Comparison of ENCODE assay signal across 11 mouse cellular contexts in genomic region chr16:52383456-52384185, GRCm38 (mm10).
DNase-seq lines count a peak whose midpoint lies in the region; ATAC-seq and TF ChIP-seq lines count a peak whose summit lies in the region.
"Had no signal": no experiment of that assay in that cellular context is flagged by ENCODE, and none has a peak within 500 bp of the region (broad histone marks: within the 10 kb centered on the region; RNA-seq: fewer than 3 reads in every experiment).

No protein-coding gene starts in this region.

- no peak overlapping the region for H3K4me2 ChIP-seq in kidney, embryonic 14.5 days (replicated peaks; ENCODE audit: low read depth, low read length)
- H3K4me2 ChIP-seq in hindbrain, postnatal 0 days (ENCODE audit: low read depth, low read length): peak overlapping the region; percentile 24
- H3K4me2 ChIP-seq in stomach, postnatal 0 days (replicated peaks; ENCODE audit: low read depth): no peak overlapping the region
- H3K4me2 ChIP-seq: stomach, embryonic 15.5 days had no signal

- no peak for TF ChIP-seq CTCF in hindbrain, postnatal 0 days (IDR thresholded peaks at IDR 0.05; ENCODE audit: low read depth)
- TF ChIP-seq CTCF in stomach, postnatal 0 days (IDR thresholded peaks at IDR 0.05; ENCODE audit: low read depth): no peak

- ATAC-seq in kidney, embryonic 14.5 days (ENCODE audit: low FRiP score, low TSS enrichment): 0 out of 2 replicates have a peak, but pooled peaks have one; percentile 52
- ATAC-seq in hindbrain, postnatal 0 days: no peak
- no peak for ATAC-seq in stomach, postnatal 0 days (ENCODE audit: low FRiP score, low TSS enrichment)

- no peak overlapping the region for H3K9ac ChIP-seq in kidney, embryonic 14.5 days (ENCODE audit: low read depth, low read length)
- no peak overlapping the region for H3K9ac ChIP-seq in hindbrain, postnatal 0 days (replicated peaks; ENCODE audit: low read length)
- H3K9ac ChIP-seq in stomach, postnatal 0 days (ENCODE audit: low read length): no peak overlapping the region
- H3K9ac ChIP-seq: stomach, embryonic 15.5 days had no signal

- no peaks in the 10 kb centered on the region for H3K27me3 ChIP-seq in kidney, embryonic 14.5 days (ENCODE audit: control insufficient read depth, insufficient read depth, low read length)
- no peaks in the 10 kb centered on the region for H3K27me3 ChIP-seq in hindbrain, postnatal 0 days (ENCODE audit: insufficient read depth, low read length)
- no peaks in the 10 kb centered on the region for H3K27me3 ChIP-seq in stomach, postnatal 0 days (ENCODE audit: control insufficient read depth, insufficient read depth, low read length)
- H3K27me3 ChIP-seq: stomach, embryonic 15.5 days had no signal

- 24% methylated on average over 13 of the region's 13 CpGs for WGBS in kidney, embryonic 14.5 days
- WGBS in hindbrain, postnatal 0 days: 31% methylated on average over 13 of the region's 13 CpGs
- WGBS in stomach, postnatal 0 days: 68% methylated on average over 13 of the region's 13 CpGs

- no peak for TF ChIP-seq EP300 in stomach, postnatal 0 days (optimal IDR thresholded peaks at IDR 0.05)

- H3K36me3 ChIP-seq in kidney, embryonic 14.5 days (ENCODE audit: control insufficient read depth, insufficient read depth, low read length): no peaks in the 10 kb centered on the region
- H3K36me3 ChIP-seq in hindbrain, postnatal 0 days (ENCODE audit: insufficient read depth, low read length): no peaks in the 10 kb centered on the region
- no peaks in the 10 kb centered on the region for H3K36me3 ChIP-seq in stomach, postnatal 0 days (ENCODE audit: control insufficient read depth, insufficient read depth, low read length)
- H3K36me3 ChIP-seq: stomach, embryonic 15.5 days had no signal

- H3K27ac ChIP-seq in kidney, embryonic 14.5 days (ENCODE audit: low read depth, low read length): no peak overlapping the region
- H3K27ac ChIP-seq in hindbrain, postnatal 0 days: no peak overlapping the region
- H3K27ac ChIP-seq in stomach, postnatal 0 days (replicated peaks): no peak overlapping the region
- H3K27ac ChIP-seq: layer of hippocampus, adult 2 months; stomach, embryonic 15.5 days had no signal

- no peak overlapping the region for H3K4me3 ChIP-seq in kidney, embryonic 14.5 days (ENCODE audit: low read length)
- H3K4me3 ChIP-seq in hindbrain, postnatal 0 days (ENCODE audit: low read length): no peak overlapping the region
- H3K4me3 ChIP-seq in stomach, postnatal 0 days (ENCODE audit: low read depth, low read length): no peak overlapping the region
- H3K4me3 ChIP-seq: layer of hippocampus, adult 2 months; stomach, embryonic 15.5 days had no signal

- no peak for DNase-seq in kidney, adult 8-10 months
- DNase-seq in 3T3-L1 (ENCODE audit: low read depth, low spot score): peak; percentile 49
- peak; percentile 14 for DNase-seq in embryo, embryonic 9.5 days (ENCODE audit: extremely low spot score)
- DNase-seq in hindbrain, postnatal 0 days (ENCODE audit: low spot score): peak; percentile 25
- no peak for DNase-seq in spleen, adult 18-20 months
- no peak for DNase-seq in retina, postnatal 1 day
- DNase-seq in stomach, postnatal 0 days (ENCODE audit: low spot score): no peak
- DNase-seq: liver had no signal

- H3K4me1 ChIP-seq in kidney, embryonic 14.5 days (ENCODE audit: control insufficient read depth, insufficient read depth, low read length): no peaks in the 10 kb centered on the region
- H3K4me1 ChIP-seq in hindbrain, postnatal 0 days (ENCODE audit: insufficient read depth, low read length): no peaks in the 10 kb centered on the region
- no peaks in the 10 kb centered on the region for H3K4me1 ChIP-seq in stomach, postnatal 0 days (replicated peaks; ENCODE audit: control insufficient read depth, insufficient read depth)
- H3K4me1 ChIP-seq: stomach, embryonic 15.5 days had no signal

- no peaks in the 10 kb centered on the region for H3K9me3 ChIP-seq in kidney, embryonic 14.5 days (ENCODE audit: control insufficient read depth, low read length)
- no peaks in the 10 kb centered on the region for H3K9me3 ChIP-seq in hindbrain, postnatal 0 days (ENCODE audit: low read length)
- H3K9me3 ChIP-seq in stomach, postnatal 0 days (ENCODE audit: control insufficient read depth, low read length): no peaks in the 10 kb centered on the region
- H3K9me3 ChIP-seq: stomach, embryonic 15.5 days had no signal

Comparison
In these comparisons a context has a peak if more than half of its experiments do, and no peak if none do; other contexts are left out.
1. DNase-seq: peak in 3T3-L1 (single experiment), embryo, embryonic 9.5 days (single experiment) and hindbrain, postnatal 0 days (single experiment); none in kidney, adult 8-10 months (0 of 2), spleen, adult 18-20 months (0 of 2), retina, postnatal 1 day (single experiment) and stomach, postnatal 0 days (single experiment).